Mouse (Mus musculus) large intestine, adult 2 months (tissue): ENCODE data around the gene Tmem102. TPM values are rescaled to one million over a fixed set of nuclear protein-coding genes. Genes with fewer than 3 reads are reported as not detected.

ENCODE experiments used
- DNase-seq: peaks from one replicate; pipeline ENCODE4 v3.0.0-alpha.2; 2012; ENCODE audit warnings: low read depth, low spot score
- WGBS: fragments of 180-500 bp; shearing (Covaris S2); methylation state at CpG from one replicate; pipeline ENCODE4 v1.1.7; 2018; 5-methylcytosine and 5-hydroxymethylcytosine counted together
- polyA plus RNA-seq: library from polyadenylated mRNA; depleted of rRNA; stranded (reverse); fragments of >200 nt; gene quantifications from 2 replicates; pipeline ENCODE4 v1.2.3, GENCODE M21; 2012; rRNA removed

The Tmem102 gene
- polyA plus RNA-seq, 1 experiment: 38.7 TPM

- 65% methylated on average over 1 of the region's 1 CpGs for WGBS
- no peak for DNase-seq
Measured at GRCm38 (mm10) chr11:69761868-69762267, 43.6 kb downstream of the Tmem102 start, which contains the start of gene Slc35g3. Gene Slc35g3 (minus strand): TSS chr11:69761968.

GRCm38 (mm10) chr11:69760901-69761200 lies 44.6 kb downstream of the Tmem102 start:
- DNase-seq: no peak
- WGBS: 97% methylated on average over 7 of the region's 7 CpGs

GRCm38 (mm10) chr11:69760160-69760900 lies 45.1 kb downstream of the Tmem102 start:
- DNase-seq: no peak
- WGBS: 89% methylated on average over 14 of the region's 14 CpGs

GRCm38 (mm10) chr11:69758971-69759721 lies 46.3 kb downstream of the Tmem102 start:
- WGBS: under 1% methylated on average over 37 of the region's 37 CpGs
- DNase-seq: no peak

GRCm38 (mm10) chr11:69758478-69758970 lies 46.9 kb downstream of the Tmem102 start, which contains the start of gene Polr2a:
Gene Polr2a (minus strand): TSS chr11:69758637.
- DNase-seq: peak; percentile 83
- WGBS: under 1% methylated on average over 36 of the region's 36 CpGs

GRCm38 (mm10) chr11:69758090-69758456 lies 47.4 kb downstream of the Tmem102 start:
- WGBS: under 1% methylated on average over 26 of the region's 26 CpGs

GRCm38 (mm10) chr11:69757303-69758089 lies 47.9 kb downstream of the Tmem102 start:
- DNase-seq: no peak
- WGBS: 18% methylated on average over 9 of the region's 9 CpGs

More at GRCm38 (mm10) chr11:69758090-69758456, 47.4 kb downstream of the Tmem102 start:
- peak; percentile 64 for DNase-seq

- WGBS: 27% methylated on average over 3 of the region's 3 CpGs
- peak; percentile 37 for DNase-seq
Measured at GRCm38 (mm10) chr11:69754701-69755100, 50.7 kb downstream of the Tmem102 start.

- 76% methylated on average over 5 of the region's 5 CpGs for WGBS
- DNase-seq: no peak
Measured at GRCm38 (mm10) chr11:69754233-69754632, 51.2 kb downstream of the Tmem102 start.

Other genes starting within 250 kb of the Tmem102 start
- 1.1 and 2.1 TPM in 2 replicates for gene Efnb3, start 245.4 kb downstream of the Tmem102 start, polyA plus RNA-seq
- gene Wrap53, start 225.4 kb downstream of the Tmem102 start, polyA plus RNA-seq: 24.8 and 28.7 TPM in 2 replicates
- gene Trp53, start 225.3 kb downstream of the Tmem102 start, polyA plus RNA-seq: 80.8 and 93.2 TPM in 2 replicates
- gene Atp1b2, start 199.7 kb downstream of the Tmem102 start, polyA plus RNA-seq: 4.1 and 5.6 TPM in 2 replicates
- gene Shbg, start 187.7 kb downstream of the Tmem102 start, polyA plus RNA-seq: not detected in 2 replicates
- 1.9 and 2.7 TPM in 2 replicates for gene Sat2, start 183.6 kb downstream of the Tmem102 start, polyA plus RNA-seq
- 29.6 and 35.8 TPM in 2 replicates for gene Fxr2, start 172.6 kb downstream of the Tmem102 start, polyA plus RNA-seq
- 0.18 TPM in 1 of 2 replicates, not detected in the other for gene Sox15, start 150.3 kb downstream of the Tmem102 start, polyA plus RNA-seq
- gene Mpdu1, start 143.0 kb downstream of the Tmem102 start, polyA plus RNA-seq: 147 and 171 TPM in 2 replicates
- 20.2 and 20.6 TPM in 2 replicates for gene Cd68, start 139.5 kb downstream of the Tmem102 start, polyA plus RNA-seq
- gene Eif4a1, start 133.2 kb downstream of the Tmem102 start, polyA plus RNA-seq: 354 and 356 TPM in 2 replicates
- 43.4 and 55.1 TPM in 2 replicates for gene Senp3, start 123.5 kb downstream of the Tmem102 start, polyA plus RNA-seq
- 14.4 and 16.2 TPM in 2 replicates for gene Tnfsf13, start 119.8 kb downstream of the Tmem102 start, polyA plus RNA-seq
- gene Tnfsf12, start 109.8 kb downstream of the Tmem102 start, polyA plus RNA-seq: 13.1 and 13.8 TPM in 2 replicates
- gene Tnfsfm13, start 109.5 kb downstream of the Tmem102 start, polyA plus RNA-seq: 2.3 and 2.8 TPM in 2 replicates
- 17.5 and 33.3 TPM in 2 replicates for gene Polr2a, start 47.0 kb downstream of the Tmem102 start, polyA plus RNA-seq
- 0.07 TPM in 1 of 2 replicates, not detected in the other for gene Slc35g3, start 43.7 kb downstream of the Tmem102 start, polyA plus RNA-seq
- gene Zbtb4, start 39.7 kb downstream of the Tmem102 start, polyA plus RNA-seq: 7.5 and 10.7 TPM in 2 replicates
- 7.3 and 10.3 TPM in 2 replicates for gene Chrnb1, start 9.7 kb downstream of the Tmem102 start, polyA plus RNA-seq
- 2.8 and 4.4 TPM in 2 replicates for gene Fgf11, start 3.8 kb downstream of the Tmem102 start, polyA plus RNA-seq
- not detected in 2 replicates for gene Gm39566, start 9.7 kb upstream of the Tmem102 start, polyA plus RNA-seq
- not detected in 2 replicates for gene Spem2, start 12.8 kb upstream of the Tmem102 start, polyA plus RNA-seq
- gene Spem1, start 16.6 kb upstream of the Tmem102 start, polyA plus RNA-seq: 0.12 TPM in 1 of 2 replicates, not detected in the other
- gene Nlgn2, start 32.2 kb upstream of the Tmem102 start, polyA plus RNA-seq: 5.1 and 7.0 TPM in 2 replicates
- gene Tmem256, start 32.9 kb upstream of the Tmem102 start, polyA plus RNA-seq: 194 and 208 TPM in 2 replicates
- gene Plscr3, start 40.8 kb upstream of the Tmem102 start, polyA plus RNA-seq: 31.6 and 36.1 TPM in 2 replicates
- gene Tnk1, start 53.1 kb upstream of the Tmem102 start, polyA plus RNA-seq: 28.8 and 34.4 TPM in 2 replicates
- gene Tmem95, start 72.4 kb upstream of the Tmem102 start, polyA plus RNA-seq: not detected in 2 replicates
- 1.8 and 3.0 TPM in 2 replicates for gene Kctd11, start 75.8 kb upstream of the Tmem102 start, polyA plus RNA-seq
- 16.1 and 16.4 TPM in 2 replicates for gene Acap1, start 89.9 kb upstream of the Tmem102 start, polyA plus RNA-seq
- gene 2810408A11Rik, start 95.4 kb upstream of the Tmem102 start, polyA plus RNA-seq: 3.0 and 3.8 TPM in 2 replicates
- 24.4 and 36.7 TPM in 2 replicates for gene Neurl4, start 95.4 kb upstream of the Tmem102 start, polyA plus RNA-seq
- gene Gps2, start 108.3 kb upstream of the Tmem102 start, polyA plus RNA-seq: 69.2 and 79.9 TPM in 2 replicates
- gene Eif5a, start 116.3 kb upstream of the Tmem102 start, polyA plus RNA-seq: 619 and 694 TPM in 2 replicates
- gene Ybx2, start 130.2 kb upstream of the Tmem102 start, polyA plus RNA-seq: 14.7 and 16.5 TPM in 2 replicates
- gene Slc2a4, start 142.6 kb upstream of the Tmem102 start, polyA plus RNA-seq: 27.4 and 27.5 TPM in 2 replicates
- 1,377 and 1,643 TPM in 2 replicates for gene Cldn7, start 159.2 kb upstream of the Tmem102 start, polyA plus RNA-seq
- gene Ctdnep1, start 175.5 kb upstream of the Tmem102 start, polyA plus RNA-seq: 134 and 154 TPM in 2 replicates
- 70.5 and 78.1 TPM in 2 replicates for gene Elp5, start 176.9 kb upstream of the Tmem102 start, polyA plus RNA-seq
- gene Gabarap, start 185.5 kb upstream of the Tmem102 start, polyA plus RNA-seq: 527 and 719 TPM in 2 replicates
- gene Phf23, start 190.2 kb upstream of the Tmem102 start, polyA plus RNA-seq: 16.3 and 17.3 TPM in 2 replicates
- 5.5 and 5.8 TPM in 2 replicates for gene Dvl2, start 195.0 kb upstream of the Tmem102 start, polyA plus RNA-seq
- 92.8 and 125 TPM in 2 replicates for gene Acadvl, start 209.8 kb upstream of the Tmem102 start, polyA plus RNA-seq
- 5.1 and 5.9 TPM in 2 replicates for gene Dlg4, start 211.3 kb upstream of the Tmem102 start, polyA plus RNA-seq
- gene Asgr1, start 248.5 kb upstream of the Tmem102 start, polyA plus RNA-seq: not detected in 2 replicates